Comparison of ENCODE assay signal across 8 mouse cellular contexts in the genomic region with DNA sequence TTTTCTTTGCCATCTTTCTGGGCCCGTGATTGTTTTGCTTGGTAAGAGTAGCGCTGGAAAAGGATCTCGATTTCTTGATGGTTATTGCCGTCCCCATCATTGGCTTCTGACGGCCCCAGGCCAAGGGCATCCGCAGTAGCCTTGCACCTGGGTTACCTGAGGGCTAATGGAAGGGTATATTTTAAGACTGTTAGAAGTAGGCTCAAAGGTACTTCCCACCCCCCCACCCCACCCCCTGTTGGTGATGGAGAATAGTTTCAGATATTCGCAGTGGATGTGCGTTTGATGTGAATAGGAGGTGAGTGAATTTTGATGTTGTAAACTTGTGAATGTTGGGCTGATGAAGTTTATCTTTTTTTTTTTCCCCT.
DNase-seq lines count a peak whose midpoint lies in the region; ATAC-seq lines count a peak whose summit lies in the region.

No protein-coding gene starts in this region.

- peak overlapping the region; percentile 97 for H3K27ac ChIP-seq in embryonic facial prominence, embryonic 10.5 days (replicated peaks)
- peak overlapping the region; percentile 96; the same call in 1 of the 2 replicates for H3K27ac ChIP-seq in neural tube, embryonic 12.5 days

- DNase-seq in left cerebral cortex, postnatal 4 days: peak; percentile 5
- DNase-seq in left cerebral cortex, postnatal 36 days (ENCODE audit: low spot score in 2 of 2): no peak
- DNase-seq in embryonic facial prominence, embryonic 10.5 days (ENCODE audit: low spot score): peak; percentile 43
- DNase-seq in induced T-regulatory cell, adult 2 months (ENCODE audit: low read depth): peak; percentile 58
- no peak for DNase-seq in urinary bladder, adult 2 months (ENCODE audit: low spot score)
- DNase-seq in embryo, embryonic 10.5 days (ENCODE audit: low spot score): no peak

- peaks cover 39% of the 10 kb centered on the region for H3K4me1 ChIP-seq in embryonic facial prominence, embryonic 10.5 days
- peaks cover 29% of the 10 kb centered on the region for H3K4me1 ChIP-seq in neural tube, embryonic 12.5 days

- no peaks in the 10 kb centered on the region for H3K9me3 ChIP-seq in embryonic facial prominence, embryonic 10.5 days
- no peaks in the 10 kb centered on the region for H3K9me3 ChIP-seq in neural tube, embryonic 12.5 days

- no peak for ATAC-seq in neural tube, embryonic 12.5 days (ENCODE audit: low FRiP score, low read depth)
- no peak for ATAC-seq in monocyte, adult 5-6 weeks (replicated peaks; ENCODE audit: insufficient number of reproducible peaks, low FRiP score, low TSS enrichment, poor library complexity, severe bottlenecking)

- 2% methylated on average over 8 of the region's 8 CpGs for WGBS in embryonic facial prominence, embryonic 10.5 days
- 0% methylated on average over 8 of the region's 8 CpGs for WGBS in neural tube, embryonic 12.5 days

- H3K9ac ChIP-seq in neural tube, embryonic 12.5 days: peak overlapping the region; percentile 97

- intact Hi-C loops in left cerebral cortex, postnatal 4 days (cut with DNase I): no loop called here
- intact Hi-C loops in left cerebral cortex, postnatal 36 days (cut with DNase I): loop anchor here (2.0 to 5.0 kb wide), 3 partner anchors 234 to 406 kb away; a partner anchor contains a TSS

- H3K4me3 ChIP-seq in embryonic facial prominence, embryonic 10.5 days: peak overlapping the region; percentile 95
- peak overlapping the region; percentile 89 for H3K4me3 ChIP-seq in neural tube, embryonic 12.5 days

- H3K36me3 ChIP-seq in embryonic facial prominence, embryonic 10.5 days (replicated peaks): no peaks in the 10 kb centered on the region
- H3K36me3 ChIP-seq in neural tube, embryonic 12.5 days: no peaks in the 10 kb centered on the region

- peak overlapping the region; percentile 75 for H3K4me2 ChIP-seq in neural tube, embryonic 12.5 days (replicated peaks)

- H3K27me3 ChIP-seq in embryonic facial prominence, embryonic 10.5 days (replicated peaks; ENCODE audit: low read depth, poor library complexity, severe bottlenecking): peaks cover 6% of the 10 kb centered on the region; the same call in 1 of the 2 replicates
- no peaks in the 10 kb centered on the region for H3K27me3 ChIP-seq in neural tube, embryonic 12.5 days (replicated peaks)

Comparison
In these comparisons a context has a peak if more than half of its experiments do, and no peak if none do; other contexts are left out.
1. DNase-seq: peak in left cerebral cortex, postnatal 4 days (single experiment), embryonic facial prominence, embryonic 10.5 days (single experiment) and induced T-regulatory cell, adult 2 months (single experiment); none in left cerebral cortex, postnatal 36 days (0 of 2), urinary bladder, adult 2 months (single experiment) and embryo, embryonic 10.5 days (single experiment).